Mouse (Mus musculus) heart, embryonic 15.5 days (tissue): ENCODE results near the gene Chek1. TPM values are rescaled to one million over a fixed set of nuclear protein-coding genes. Genes with fewer than 3 reads are reported as not detected.

Experiments used
- ATAC-seq: fragments of 200-750 bp; cut with Nextera tagmentation; replicated peaks from 2 replicates; pipeline ENCODE4 v1.8.0; 2017; ENCODE audit warnings: low read depth, moderate TSS enrichment; ENCODE audit not compliant: insufficient number of reproducible peaks, insufficient read depth, low FRiP score
- H3K27ac ChIP-seq: fragments of 300-500 bp; sonication (generic); 2 replicates; pipeline ENCODE4 v1.5.1; 2015; ENCODE audit warnings: mild to moderate bottlenecking, inconsistent platforms
- H3K27me3 ChIP-seq: fragments of 300-500 bp; sonication (generic); 2 replicates; pipeline ENCODE4 v1.6.1; 2015; ENCODE audit warnings: inconsistent platforms
- H3K36me3 ChIP-seq: fragments of 300-500 bp; sonication (generic); 2 replicates; pipeline ENCODE4 v1.6.1; 2015; ENCODE audit warnings: mild to moderate bottlenecking, inconsistent platforms
- H3K4me1 ChIP-seq: fragments of 300-500 bp; sonication (generic); replicated peaks from 2 replicates; pipeline ENCODE4 v1.6.1; 2015; ENCODE audit warnings: inconsistent platforms
- H3K4me2 ChIP-seq: fragments of 300-500 bp; sonication (generic); 2 replicates; pipeline ENCODE4 v1.6.1; 2015; ENCODE audit warnings: inconsistent platforms, mild to moderate bottlenecking, moderate library complexity
- H3K4me3 ChIP-seq: fragments of 300-500 bp; sonication (generic); 2 replicates; pipeline ENCODE4 v1.5.1; 2015; ENCODE audit warnings: mild to moderate bottlenecking, inconsistent platforms
- H3K9ac ChIP-seq: fragments of 300-500 bp; sonication (generic); 2 replicates; pipeline ENCODE4 v1.6.1; 2015; ENCODE audit warnings: mild to moderate bottlenecking, inconsistent platforms
- H3K9me3 ChIP-seq: fragments of 300-500 bp; sonication (generic); replicated peaks from 2 replicates; pipeline ENCODE4 v1.6.1; 2016; ENCODE audit warnings: inconsistent platforms
- WGBS: fragments of 180-500 bp; shearing (Covaris S2); methylation state at CpG from one replicate; pipeline ENCODE4 v1.1.7; 2015; ENCODE audit warnings: mixed read lengths; 5-methylcytosine and 5-hydroxymethylcytosine counted together
- polyA plus RNA-seq: library from polyadenylated mRNA; unstranded; fragments of >200 nt; fragmentation: Nextera tagmentation; extraction: Ambion mirVana; gene quantifications from 2 replicates; pipeline ENCODE4 v1.2.1, GENCODE M21; 2015

Chek1 gene
- 18.3 and 19.9 TPM in 2 replicates for polyA plus RNA-seq

- no peaks in the 10 kb centered on the region for H3K9me3 ChIP-seq
- peaks cover 13% of the 10 kb centered on the region for H3K4me1 ChIP-seq
- peak; percentile 11; the same call in 1 of the 2 replicates for ATAC-seq
- H3K27ac ChIP-seq, result peak within 1 kb of the TSS; percentile 92
- no peaks in the 10 kb centered on the region for H3K27me3 ChIP-seq
- peak within 1 kb of the TSS; percentile 84 for H3K4me3 ChIP-seq
- H3K4me2 ChIP-seq, result peak within 1 kb of the TSS; percentile 97
- WGBS, result 2% methylated on average over 12 of the region's 12 CpGs
- peak within 1 kb of the TSS; percentile 77 for H3K9ac ChIP-seq
- peaks cover 11% of the 10 kb centered on the region for H3K36me3 ChIP-seq
These were observed at the start of gene Chek1 for GRCm38 (mm10) chr9:36727034-36727755. Gene Chek1, minus strand, starts transcription at chr9:36727065.

DNA sequence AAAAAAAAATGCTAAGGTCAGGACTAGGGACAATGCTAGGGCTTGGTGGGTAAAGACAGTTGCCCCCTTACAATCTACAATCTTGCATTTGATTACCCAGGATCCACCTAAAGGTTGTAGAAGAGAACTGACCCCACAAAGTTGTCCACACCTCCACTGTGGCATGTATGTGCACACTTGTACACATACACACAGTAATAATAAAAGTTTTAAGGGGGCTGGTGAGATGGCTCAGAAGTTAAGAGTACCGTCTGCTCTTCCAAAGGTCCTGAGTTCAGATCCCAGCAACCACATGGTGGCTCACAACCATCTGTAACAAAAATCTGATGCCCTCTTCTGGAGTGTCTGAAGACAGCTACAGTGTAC is 42.2 kb upstream of the Chek1 start:
- Histone ChIP-seq H3K4me2 (peak overlapping the region; percentile 77), H3K9ac (no peak overlapping the region)

GRCm38 (mm10) chr9:36768156-36769047 is 41.5 kb upstream of the Chek1 start:
- Histone ChIP-seq H3K27ac (peak overlapping the region; percentile 93), H3K4me2 (peak overlapping the region; percentile 77), H3K9ac (peak overlapping the region; percentile 84), H3K27me3 (no peaks in the 10 kb centered on the region), H3K4me3 (peak overlapping the region; percentile 75), H3K4me1 (peaks cover 17% of the 10 kb centered on the region), H3K36me3 (peaks cover 14% of the 10 kb centered on the region), H3K9me3 (no peaks in the 10 kb centered on the region)
- WGBS, result 11% methylated on average over 25 of the region's 25 CpGs
- 0 out of 2 replicates have a peak, but pooled peaks have one; percentile 5 for ATAC-seq

More for the DNA sequence above, 42.2 kb upstream of the Chek1 start:
- Histone ChIP-seq H3K4me3 (0 out of 2 replicates have a peak overlapping the region, but pooled peaks have one; percentile 75), H3K4me1 (peaks cover 17% of the 10 kb centered on the region), H3K27me3 (no peaks in the 10 kb centered on the region), H3K27ac (no peak overlapping the region), H3K9me3 (no peaks in the 10 kb centered on the region), H3K36me3 (peaks cover 9% of the 10 kb centered on the region)
- 92% methylated on average over 1 of the region's 1 CpGs for WGBS
- ATAC-seq, result no peak

DNA sequence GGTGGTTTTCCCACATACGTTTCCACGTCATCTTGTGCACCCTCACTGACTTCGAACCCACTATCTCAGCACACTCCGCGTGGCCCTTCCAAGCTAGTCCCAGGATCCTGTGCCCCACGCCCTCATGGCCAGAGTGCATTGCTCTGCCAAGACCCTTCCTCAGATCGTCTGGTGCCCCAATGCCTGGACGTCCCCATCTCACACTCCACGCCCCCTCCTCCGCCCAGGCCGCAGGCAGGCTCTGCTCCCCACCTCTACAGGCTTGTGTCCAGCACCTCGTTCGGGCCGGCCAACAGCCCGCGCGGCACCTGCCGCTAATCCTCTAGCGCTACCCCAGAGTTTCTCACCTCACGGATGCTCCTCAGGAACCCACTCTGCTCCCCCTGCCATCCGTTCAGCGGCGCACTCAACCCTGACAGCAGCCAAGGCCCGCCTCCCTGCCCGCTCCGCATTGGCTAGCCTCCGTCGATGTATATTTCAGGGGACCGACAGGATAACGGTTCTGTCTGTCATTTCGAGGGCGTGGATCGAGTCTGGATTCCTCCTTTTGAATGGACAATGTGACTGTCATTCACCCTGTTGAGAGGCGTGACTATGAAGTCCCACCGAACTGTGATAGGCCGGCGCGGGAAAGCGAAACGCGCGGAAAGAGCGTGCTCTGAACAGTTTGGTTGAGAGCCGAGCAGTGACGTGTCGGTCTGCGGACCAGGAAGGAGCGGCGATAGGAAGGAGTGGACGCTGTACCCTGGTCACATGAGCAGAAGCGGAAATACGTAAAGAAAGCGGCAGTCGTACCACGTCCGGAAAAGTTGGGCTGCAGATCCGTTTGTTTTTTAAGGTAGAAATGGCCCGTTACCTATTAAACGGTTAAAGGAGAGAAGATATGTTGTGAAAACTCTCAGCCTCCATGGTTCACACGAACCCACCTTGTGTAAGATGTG is 40.6 kb upstream of the Chek1 start, which contains the start of gene Stt3a:
TSS of gene Stt3a (minus strand) at position 477 of the 941 bp plus-strand sequence.
- H3K4me1 ChIP-seq, result peaks cover 17% of the 10 kb centered on the region
- WGBS, result under 1% methylated on average over 60 of the region's 60 CpGs

DNA sequence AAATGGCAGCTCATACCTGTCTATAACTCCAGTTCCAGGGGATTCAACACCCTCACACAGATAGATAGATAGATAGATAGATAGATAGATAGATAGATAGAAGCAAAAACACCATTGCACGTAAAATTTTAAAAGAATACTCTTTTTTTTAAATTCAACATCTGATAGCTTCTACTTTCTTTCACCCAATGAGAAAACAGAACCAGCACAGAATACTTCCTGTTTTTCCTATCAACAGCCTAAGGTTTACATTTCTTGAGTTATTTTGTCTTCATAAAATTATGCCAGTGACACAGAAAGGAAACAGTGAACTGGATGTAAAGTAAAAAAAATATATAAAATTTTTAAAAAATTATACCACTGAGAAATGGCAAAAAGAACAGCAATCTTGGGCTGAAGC is 37.5 kb upstream of the Chek1 start:
- 88% methylated on average over 1 of the region's 1 CpGs for WGBS
- Histone ChIP-seq H3K9ac (no peak overlapping the region), H3K27me3 (no peaks in the 10 kb centered on the region), H3K27ac (no peak overlapping the region), H3K4me1 (peaks cover 17% of the 10 kb centered on the region), H3K36me3 (peaks cover 40% of the 10 kb centered on the region), H3K4me2 (no peak overlapping the region), H3K4me3 (no peak overlapping the region), H3K9me3 (no peaks in the 10 kb centered on the region)
- ATAC-seq, result no peak

More for the DNA sequence above, 40.6 kb upstream of the Chek1 start, which contains the start of gene Stt3a:
- ATAC-seq, result peak; percentile 100
- Histone ChIP-seq H3K9me3 (no peaks in the 10 kb centered on the region), H3K27ac (peak within 1 kb of the TSS; percentile 93), H3K27me3 (no peaks in the 10 kb centered on the region), H3K4me3 (peak within 1 kb of the TSS; percentile 95), H3K9ac (peak within 1 kb of the TSS; percentile 92), H3K4me2 (peak within 1 kb of the TSS; percentile 84), H3K36me3 (peaks cover 22% of the 10 kb centered on the region)

DNA sequence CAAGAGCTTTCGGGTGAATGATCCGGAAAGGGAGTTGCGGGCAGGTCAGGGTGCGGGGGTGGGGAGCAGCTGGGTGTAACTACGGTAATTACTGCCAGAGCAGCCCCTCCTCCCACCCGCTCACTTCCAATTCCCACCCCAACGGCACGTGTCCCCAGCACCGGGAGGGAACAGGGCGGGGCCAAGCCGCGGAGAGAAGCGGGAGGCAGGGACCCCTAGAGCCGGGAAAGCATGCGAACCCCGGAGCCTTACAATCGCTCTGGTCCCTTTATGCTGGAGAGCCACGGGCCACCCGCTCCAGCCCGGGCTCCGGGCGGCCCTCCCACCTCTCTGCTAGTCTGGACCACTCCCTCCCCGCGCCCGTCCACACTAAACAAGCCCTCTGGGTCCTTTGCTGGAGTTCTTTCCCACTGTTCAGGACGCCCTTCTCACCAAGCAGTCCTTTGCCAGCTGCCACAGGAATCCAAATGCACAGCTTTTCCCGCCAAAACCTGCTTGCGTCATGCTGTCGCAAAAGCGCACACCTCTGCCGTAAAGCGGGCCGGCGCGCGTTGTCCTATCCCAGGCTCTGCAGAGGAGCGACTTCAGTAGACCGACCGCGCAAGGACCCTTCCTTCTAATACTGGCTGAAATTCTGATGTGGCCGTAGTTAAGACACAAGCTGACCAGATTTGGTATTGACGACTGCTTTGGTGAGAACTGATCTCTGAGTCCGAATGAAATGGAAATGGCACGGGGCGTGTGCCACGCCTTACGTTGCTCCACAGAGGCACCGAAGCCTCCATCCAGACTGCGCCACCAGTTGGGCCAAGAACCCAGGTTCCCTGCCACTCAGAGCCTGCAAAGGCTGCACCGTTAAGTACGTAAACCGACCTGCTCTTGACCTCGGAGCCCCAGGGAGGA is 483 bp downstream of the Chek1 start:
- Histone ChIP-seq H3K36me3 (peaks cover 13% of the 10 kb centered on the region; the same call in 1 of the 2 replicates), H3K9ac (peak overlapping the region; percentile 77), H3K27me3 (no peaks in the 10 kb centered on the region), H3K4me1 (peaks cover 13% of the 10 kb centered on the region), H3K4me2 (peak overlapping the region; percentile 97), H3K27ac (peak overlapping the region; percentile 92), H3K4me3 (peak overlapping the region; percentile 84), H3K9me3 (no peaks in the 10 kb centered on the region)
- peak; percentile 92 for ATAC-seq
- under 1% methylated on average over 53 of the region's 53 CpGs for WGBS

DNA sequence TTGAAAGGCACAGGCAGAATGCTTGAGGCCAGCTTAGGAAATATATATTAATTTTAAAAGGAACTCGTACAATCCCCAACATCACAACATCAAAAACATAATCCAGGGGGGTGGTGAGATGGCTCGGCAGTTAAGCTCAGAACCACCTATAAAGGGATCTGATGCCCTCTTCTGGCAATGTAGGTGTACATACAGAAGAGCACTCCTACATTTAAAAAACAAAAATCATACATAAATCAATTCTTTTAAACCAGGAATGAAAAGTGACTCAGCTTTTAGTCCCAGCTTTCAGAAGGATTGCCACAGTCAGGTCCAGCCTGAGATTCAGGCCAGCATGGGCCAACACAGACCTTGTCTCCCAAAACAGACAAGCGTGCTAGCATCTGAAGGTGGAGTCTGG is 10.2 kb downstream of the Chek1 start:
- WGBS, result 73% methylated on average over 3 of the region's 3 CpGs
- no peak for ATAC-seq
- peaks cover 21% of the 10 kb centered on the region for H3K36me3 ChIP-seq

DNA sequence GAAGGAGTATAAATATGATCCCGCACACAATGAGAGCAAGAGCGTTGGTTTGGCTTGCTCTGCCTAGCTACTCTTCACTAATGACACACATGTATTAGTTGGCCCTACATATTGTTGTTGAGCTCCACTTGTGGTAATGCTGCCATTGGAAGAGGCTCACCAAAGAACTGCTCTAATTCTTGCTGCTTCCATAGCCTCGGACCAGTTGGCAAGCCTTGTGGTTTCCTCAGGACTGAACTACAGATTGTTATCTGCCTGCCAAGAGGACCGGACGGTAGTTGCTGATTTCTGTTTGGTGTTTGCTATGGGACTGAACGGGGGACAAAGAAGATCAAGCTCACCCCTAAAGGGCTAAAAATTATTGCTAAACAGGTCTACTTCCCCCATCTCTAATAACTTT is 19.6 kb downstream of the Chek1 start:
- H3K4me3 ChIP-seq, result no peak overlapping the region

More for the DNA sequence above, 10.2 kb downstream of the Chek1 start:
- no peak overlapping the region for H3K4me2 ChIP-seq
- no peaks in the 10 kb centered on the region for H3K9me3 ChIP-seq
- no peak overlapping the region for H3K9ac ChIP-seq
- no peaks in the 10 kb centered on the region for H3K4me1 ChIP-seq
- no peaks in the 10 kb centered on the region for H3K27me3 ChIP-seq
- H3K27ac ChIP-seq, result no peak overlapping the region
- H3K4me3 ChIP-seq, result no peak overlapping the region

DNA sequence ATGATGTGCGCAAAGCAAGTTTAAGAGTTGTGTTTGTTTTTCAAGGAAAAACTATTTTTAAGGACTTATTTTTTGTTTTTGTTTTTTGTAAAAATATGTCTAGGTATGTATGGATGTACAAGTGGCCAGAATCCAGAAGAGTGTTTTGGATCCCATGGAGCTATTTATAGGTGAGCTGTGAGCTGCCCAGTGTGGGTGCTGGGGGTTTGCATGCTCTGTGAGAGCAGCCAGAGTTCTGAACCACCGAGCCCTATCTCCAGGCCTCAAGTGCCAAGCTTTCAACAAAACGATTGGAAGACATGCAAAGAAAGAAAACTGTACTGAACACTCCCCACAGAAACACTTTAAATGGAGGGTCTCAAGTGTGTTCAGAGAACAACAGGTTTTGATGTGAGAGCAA is 20.9 kb downstream of the Chek1 start:
- Histone ChIP-seq H3K36me3 (peaks cover 3% of the 10 kb centered on the region; the same call in 1 of the 2 replicates), H3K4me3 (no peak overlapping the region), H3K4me2 (no peak overlapping the region), H3K4me1 (peaks cover 5% of the 10 kb centered on the region), H3K27ac (peak overlapping the region; percentile 38), H3K9ac (no peak overlapping the region), H3K27me3 (no peaks in the 10 kb centered on the region), H3K9me3 (no peaks in the 10 kb centered on the region)
- 47% methylated on average over 3 of the region's 3 CpGs for WGBS
- 0 out of 2 replicates have a peak, but pooled peaks have one; percentile 67 for ATAC-seq

More for the DNA sequence above, 19.6 kb downstream of the Chek1 start:
- H3K27ac ChIP-seq, result no peak overlapping the region
- H3K4me2 ChIP-seq, result no peak overlapping the region
- peaks cover 3% of the 10 kb centered on the region; the same call in 1 of the 2 replicates for H3K36me3 ChIP-seq
- peaks cover 5% of the 10 kb centered on the region for H3K4me1 ChIP-seq
- no peaks in the 10 kb centered on the region for H3K9me3 ChIP-seq
- WGBS, result 85% methylated on average over 6 of the region's 6 CpGs
- no peaks in the 10 kb centered on the region for H3K27me3 ChIP-seq
- H3K9ac ChIP-seq, result no peak overlapping the region
- ATAC-seq, result no peak

DNA sequence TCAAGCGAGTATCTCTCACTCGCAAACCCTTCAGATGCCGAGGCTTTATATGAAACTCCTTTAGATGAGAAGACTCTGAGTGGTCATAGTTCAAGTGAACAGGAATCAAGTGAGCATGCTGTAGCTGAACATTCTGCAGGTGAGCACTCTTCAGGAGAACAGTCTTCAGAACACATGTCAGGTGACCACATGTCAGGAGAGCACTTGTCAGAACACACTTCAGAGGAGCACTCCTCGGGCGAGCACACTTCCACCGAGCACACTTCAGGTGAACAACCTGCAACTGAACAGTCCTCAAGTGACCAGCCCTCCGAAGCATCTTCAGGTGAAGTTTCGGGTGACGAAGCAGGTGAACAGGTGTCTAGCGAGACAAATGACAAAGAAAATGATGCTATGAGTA is 32.6 kb downstream of the Chek1 start:
- Histone ChIP-seq H3K4me2 (no peak overlapping the region), H3K36me3 (no peaks in the 10 kb centered on the region), H3K27me3 (no peaks in the 10 kb centered on the region), H3K4me1 (no peaks in the 10 kb centered on the region), H3K4me3 (no peak overlapping the region), H3K9me3 (no peaks in the 10 kb centered on the region), H3K27ac (no peak overlapping the region), H3K9ac (no peak overlapping the region)
- 87% methylated on average over 10 of the region's 10 CpGs for WGBS
- no peak for ATAC-seq
